Mouse (Mus musculus) kidney, adult 2 months (tissue): ENCODE data around the gene Cygb. TPM values are rescaled to one million over a fixed set of nuclear protein-coding genes. Genes with fewer than 3 reads are reported as not detected.

Source experiments
- DNase-seq: peaks from one replicate; pipeline ENCODE4 v3.0.0; 2021
- H3K27ac ChIP-seq: fragments of 200-500 bp; 2 replicates; pipeline ENCODE4 v1.5.1; 2012; ENCODE audit warnings: low read depth, low read length, control low read depth, inconsistent platforms; ENCODE audit not compliant: insufficient read depth
- H3K27me3 ChIP-seq: fragments of 200-500 bp; replicated peaks from 2 replicates; pipeline ENCODE4 v1.6.1; 2012; ENCODE audit warnings: mild to moderate bottlenecking, moderate library complexity, low read length, inconsistent platforms; ENCODE audit not compliant: control insufficient read depth, insufficient read depth
- H3K36me3 ChIP-seq: fragments of 200-500 bp; 2 replicates; pipeline ENCODE4 v1.6.1; 2012; ENCODE audit warnings: mild to moderate bottlenecking, moderate library complexity, low read length, inconsistent platforms; ENCODE audit not compliant: control insufficient read depth, insufficient read depth
- H3K4me1 ChIP-seq: fragments of 200-500 bp; 2 replicates; pipeline ENCODE4 v1.6.1; 2011; ENCODE audit warnings: low read length; ENCODE audit not compliant: control insufficient read depth, insufficient read depth
- H3K4me3 ChIP-seq: fragments of 200-500 bp; 2 replicates; pipeline ENCODE4 v1.5.1; 2011; ENCODE audit warnings: mild to moderate bottlenecking, low read depth, low read length, control low read depth; ENCODE audit not compliant: insufficient read depth
- CTCF ChIP-seq: fragments of 200-500 bp; conservative IDR thresholded peaks from 2 replicates; pipeline ENCODE4 v1.5.1; 2011; ENCODE audit warnings: low read depth, mild to moderate bottlenecking, control low read depth, low read length, moderate library complexity, mixed read lengths; ENCODE audit not compliant: insufficient read depth, insufficient read length
- POLR2A ChIP-seq: fragments of 200-500 bp; IDR thresholded peaks from one replicate; pipeline ENCODE4 v1.6.1; 2011; ENCODE audit warnings: low read depth, low read length, control low read depth
- WGBS: fragments of 180-500 bp; shearing (Covaris S2); methylation state at CpG from one replicate; pipeline ENCODE4 v1.1.7; 2018; 5-methylcytosine and 5-hydroxymethylcytosine counted together
- polyA plus RNA-seq: library from polyadenylated mRNA; depleted of rRNA; stranded (reverse); fragments of >200 nt; gene quantifications from 2 replicates; pipeline ENCODE4 v1.2.3, GENCODE M21; 2012

The Cygb gene
- polyA plus RNA-seq, 1 experiment, result 16.2 TPM

DNA sequence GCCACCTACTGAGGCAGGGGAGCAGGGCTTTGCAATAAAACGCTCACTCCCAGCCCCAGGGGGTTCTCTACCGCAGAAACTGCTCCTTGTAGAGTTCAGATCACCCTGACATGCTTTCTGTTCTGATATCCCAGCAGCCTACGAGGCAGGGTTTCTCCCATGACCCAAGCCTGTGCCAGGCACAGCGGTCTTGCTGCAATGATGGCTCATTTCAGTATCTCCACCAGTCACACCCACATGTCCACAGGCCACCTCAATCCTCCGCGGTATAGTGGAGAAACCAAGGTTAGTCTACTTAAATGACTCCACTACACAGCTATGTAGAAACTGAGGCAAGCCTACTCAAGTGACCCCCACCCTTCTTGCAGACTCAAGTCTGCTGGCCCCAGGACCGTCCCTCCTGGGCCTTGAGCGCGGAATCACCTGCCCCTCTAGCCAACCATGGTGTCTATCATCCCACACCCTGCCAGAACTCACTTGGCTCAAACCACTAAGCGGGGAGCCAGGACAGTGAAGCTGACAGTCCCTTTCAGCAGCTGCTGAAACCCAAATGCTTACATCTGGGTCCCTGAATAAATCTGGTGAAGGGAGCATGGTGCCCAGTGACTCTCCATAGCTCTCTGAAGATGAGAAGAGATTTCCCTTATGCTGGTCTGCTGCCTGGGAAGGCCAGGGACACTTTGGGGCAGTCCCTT lies 33.4 kb downstream of the Cygb start:
- DNase-seq, result no peak
- peaks cover 48% of the 10 kb centered on the region for H3K4me1 ChIP-seq
- H3K36me3 ChIP-seq, result no peaks in the 10 kb centered on the region
- H3K27me3 ChIP-seq, result no peaks in the 10 kb centered on the region
- 81% methylated on average over 10 of the region's 10 CpGs for WGBS
- no peak for TF ChIP-seq POLR2A
- no peak for TF ChIP-seq CTCF
- H3K27ac ChIP-seq, result no peak overlapping the region
- H3K4me3 ChIP-seq, result no peak overlapping the region

GRCm38 (mm10) chr11:116620073-116620472 lies 34.0 kb downstream of the Cygb start:
- DNase-seq, result no peak
- Histone ChIP-seq H3K4me3 (no peak overlapping the region), H3K27ac (no peak overlapping the region), H3K27me3 (no peaks in the 10 kb centered on the region), H3K36me3 (no peaks in the 10 kb centered on the region), H3K4me1 (peaks cover 50% of the 10 kb centered on the region)
- TF ChIP-seq POLR2A, result no peak
- no peak for TF ChIP-seq CTCF
- 67% methylated on average over 9 of the region's 9 CpGs for WGBS

GRCm38 (mm10) chr11:116619561-116619960 lies 34.6 kb downstream of the Cygb start:
- no peak overlapping the region for H3K4me3 ChIP-seq
- H3K4me1 ChIP-seq, result peaks cover 52% of the 10 kb centered on the region
- 41% methylated on average over 8 of the region's 8 CpGs for WGBS
- no peaks in the 10 kb centered on the region for H3K36me3 ChIP-seq
- no peaks in the 10 kb centered on the region for H3K27me3 ChIP-seq
- DNase-seq, result peak; percentile 46
- peak overlapping the region; percentile 24; the same call in 1 of the 2 replicates for H3K27ac ChIP-seq
- TF ChIP-seq POLR2A, result no peak
- no peak for TF ChIP-seq CTCF

DNA sequence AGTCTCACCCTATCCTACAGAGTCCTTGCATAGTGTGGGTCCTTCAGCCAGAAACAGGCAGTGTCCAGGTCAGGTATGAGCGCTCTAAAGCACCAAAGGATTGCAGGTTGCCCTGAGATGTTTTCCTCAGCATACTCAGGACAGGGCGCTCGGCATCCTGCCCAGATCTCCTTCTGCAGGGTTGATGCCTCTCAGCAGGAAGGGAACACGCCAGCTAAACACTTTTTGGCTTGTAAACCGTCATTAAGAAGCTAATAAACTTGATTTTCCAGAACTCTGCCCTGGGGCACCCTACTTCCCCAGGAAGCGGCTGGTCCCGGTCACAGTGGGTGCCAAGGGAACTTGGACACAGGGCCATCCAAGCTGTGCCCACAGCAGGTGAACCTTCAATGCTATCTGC lies 35.0 kb downstream of the Cygb start:
- DNase-seq, result peak; percentile 81
- Histone ChIP-seq H3K4me1 (peaks cover 52% of the 10 kb centered on the region), H3K27me3 (no peaks in the 10 kb centered on the region), H3K36me3 (no peaks in the 10 kb centered on the region), H3K4me3 (no peak overlapping the region), H3K27ac (peak overlapping the region; percentile 24; the same call in 1 of the 2 replicates)
- WGBS, result 39% methylated on average over 7 of the region's 7 CpGs
- TF ChIP-seq POLR2A (no peak), CTCF (no peak)

GRCm38 (mm10) chr11:116618666-116619065 lies 35.4 kb downstream of the Cygb start:
- no peaks in the 10 kb centered on the region for H3K27me3 ChIP-seq
- 0 out of 2 replicates have a peak overlapping the region, but pooled peaks have one; percentile 5 for H3K27ac ChIP-seq
- WGBS, result 91% methylated on average over 7 of the region's 7 CpGs
- no peak for TF ChIP-seq CTCF
- TF ChIP-seq POLR2A, result no peak
- no peak for DNase-seq
- H3K4me1 ChIP-seq, result peaks cover 52% of the 10 kb centered on the region
- H3K36me3 ChIP-seq, result no peaks in the 10 kb centered on the region
- H3K4me3 ChIP-seq, result no peak overlapping the region

DNA sequence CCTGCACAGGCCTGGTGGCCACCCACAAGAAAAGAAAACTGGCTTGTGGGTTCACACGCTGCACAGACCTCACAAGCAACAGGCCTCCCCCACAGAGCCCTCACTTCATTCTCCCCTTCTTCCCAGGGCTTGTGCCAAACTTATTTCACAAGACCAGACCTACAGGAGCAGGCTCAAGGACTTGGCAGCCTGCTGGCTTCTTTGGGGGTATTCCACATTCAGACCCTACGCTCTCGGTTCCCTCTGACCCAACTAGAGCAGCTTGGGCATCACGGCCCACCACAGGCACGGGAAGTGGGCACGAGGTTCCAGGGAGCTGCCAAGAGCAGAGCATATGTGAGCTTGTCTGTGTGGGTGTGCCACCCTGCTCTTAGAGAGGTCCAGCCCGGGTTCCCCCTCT lies 36.5 kb downstream of the Cygb start:
- TF ChIP-seq CTCF, result no peak
- no peak for TF ChIP-seq POLR2A
- no peak for DNase-seq
- H3K4me1 ChIP-seq, result peaks cover 45% of the 10 kb centered on the region

GRCm38 (mm10) chr11:116616438-116617118 lies 37.5 kb downstream of the Cygb start:
- no peak for DNase-seq
- peaks cover 34% of the 10 kb centered on the region for H3K4me1 ChIP-seq

More for the DNA sequence above, 36.5 kb downstream of the Cygb start:
- 80% methylated on average over 7 of the region's 7 CpGs for WGBS
- Histone ChIP-seq H3K27ac (no peak overlapping the region), H3K36me3 (no peaks in the 10 kb centered on the region), H3K27me3 (no peaks in the 10 kb centered on the region), H3K4me3 (no peak overlapping the region)

More at GRCm38 (mm10) chr11:116616438-116617118, 37.5 kb downstream of the Cygb start:
- WGBS, result 65% methylated on average over 10 of the region's 10 CpGs
- H3K4me3 ChIP-seq, result no peak overlapping the region
- TF ChIP-seq POLR2A (no peak), CTCF (no peak)
- peak overlapping the region; percentile 44 for H3K27ac ChIP-seq
- H3K36me3 ChIP-seq, result no peaks in the 10 kb centered on the region
- H3K27me3 ChIP-seq, result no peaks in the 10 kb centered on the region
